Mouse (Mus musculus) heart, embryonic 14.5 days (tissue): ENCODE results near the gene Tcta. TPM values are rescaled to one million over a fixed set of nuclear protein-coding genes. Genes with fewer than 3 reads are reported as not detected.

Source experiments
- ATAC-seq: fragments of 200-750 bp; cut with Nextera tagmentation; 2 replicates; pipeline ENCODE4 v1.8.0; 2017; ENCODE audit warnings: low read depth, moderate TSS enrichment; ENCODE audit not compliant: insufficient number of reproducible peaks, insufficient read depth, low FRiP score
- H3K27ac ChIP-seq, 2 experiments: fragments of 200-500 bp in 1 of 2; fragments of 300-500 bp in 1 of 2; sonication (generic) in 1 of 2; replicated peaks in 1 of 2; 2 replicates each; pipeline ENCODE4 v1.5.1; 2012 to 2014; ENCODE audit warnings: low read depth in 2 of 2, low read length in 2 of 2, control low read depth in 1 of 2, mild to moderate bottlenecking in 1 of 2, mixed read lengths in 1 of 2; ENCODE audit not compliant: control insufficient read depth in 1 of 2, insufficient read depth in 1 of 2
- H3K27me3 ChIP-seq: fragments of 300-500 bp; sonication (generic); 2 replicates; pipeline ENCODE4 v1.6.1; 2014; ENCODE audit warnings: mild to moderate bottlenecking, low read length, control low read depth; ENCODE audit not compliant: control insufficient read depth, insufficient read depth
- H3K36me3 ChIP-seq: fragments of 300-500 bp; sonication (generic); 2 replicates; pipeline ENCODE4 v1.6.1; 2014; ENCODE audit warnings: mild to moderate bottlenecking, control low read depth, low read length, mixed read lengths; ENCODE audit not compliant: control insufficient read depth, insufficient read depth
- H3K4me1 ChIP-seq, 2 experiments: fragments of 200-500 bp in 1 of 2; fragments of 300-500 bp in 1 of 2; sonication (generic) in 1 of 2; 2 replicates each; pipeline ENCODE4 v1.6.1; 2012 to 2014; ENCODE audit warnings: low read length in 2 of 2, control low read depth in 1 of 2, mixed read lengths in 1 of 2; ENCODE audit not compliant: control insufficient read depth in 2 of 2, insufficient read depth in 2 of 2
- H3K4me2 ChIP-seq: fragments of 300-500 bp; sonication (generic); 2 replicates; pipeline ENCODE4 v1.6.1; 2014; ENCODE audit warnings: mild to moderate bottlenecking, low read length
- H3K4me3 ChIP-seq, 2 experiments: fragments of 200-500 bp in 1 of 2; fragments of 300-500 bp in 1 of 2; sonication (generic) in 1 of 2; 2 replicates each; pipeline ENCODE4 v1.5.1; 2012 to 2014; ENCODE audit warnings: low read length in 2 of 2, mild to moderate bottlenecking in 2 of 2, control low read depth in 1 of 2, low read depth in 1 of 2, moderate library complexity in 1 of 2; ENCODE audit not compliant: control insufficient read depth in 1 of 2, insufficient read depth in 1 of 2
- H3K9ac ChIP-seq: fragments of 300-500 bp; sonication (generic); 2 replicates; pipeline ENCODE4 v1.6.1; 2014; ENCODE audit warnings: mild to moderate bottlenecking, low read length
- H3K9me3 ChIP-seq: fragments of 300-500 bp; sonication (generic); 2 replicates; pipeline ENCODE4 v1.6.1; 2016; ENCODE audit warnings: low read length, control low read depth; ENCODE audit not compliant: control insufficient read depth
- WGBS: fragments of 180-500 bp; shearing (Covaris S2); extraction: QIAGEN DNeasy Blood & Tissue Kit; methylation state at CpG from one replicate; pipeline ENCODE4 v1.1.7; 2014; 5-methylcytosine and 5-hydroxymethylcytosine counted together
- polyA plus RNA-seq: library from polyadenylated mRNA; unstranded; fragments of >200 nt; fragmentation: Nextera tagmentation; extraction: Ambion mirVana; gene quantifications from 2 replicates; pipeline ENCODE4 v1.2.1, GENCODE M21; 2014

Gene Tcta
- polyA plus RNA-seq, result 36.5 and 39.4 TPM in 2 replicates

- WGBS, result under 1% methylated on average over 81 of the region's 81 CpGs
- Histone ChIP-seq H3K4me2 (peak within 1 kb of the TSS; percentile 97), H3K36me3 (peaks cover 32% of the 10 kb centered on the region), H3K4me3 (peak within 1 kb of the TSS; percentile 94 to 98), H3K27ac (peak within 1 kb of the TSS; percentile 99 to 100), H3K9ac (peak within 1 kb of the TSS; percentile 100), H3K9me3 (no peaks in the 10 kb centered on the region), H3K27me3 (no peaks in the 10 kb centered on the region), H3K4me1 (peaks cover 4 to 39% of the 10 kb centered on the region in 2 experiments)
- ATAC-seq, result peak; percentile 94
Measured at GRCm38 (mm10) chr9:108305629-108306520, at the start of gene Tcta, which contains the start of gene Rhoa. Gene Tcta, minus strand, starts transcription at chr9:108306160. Gene Rhoa, plus strand, starts transcription at chr9:108306129.

DNA sequence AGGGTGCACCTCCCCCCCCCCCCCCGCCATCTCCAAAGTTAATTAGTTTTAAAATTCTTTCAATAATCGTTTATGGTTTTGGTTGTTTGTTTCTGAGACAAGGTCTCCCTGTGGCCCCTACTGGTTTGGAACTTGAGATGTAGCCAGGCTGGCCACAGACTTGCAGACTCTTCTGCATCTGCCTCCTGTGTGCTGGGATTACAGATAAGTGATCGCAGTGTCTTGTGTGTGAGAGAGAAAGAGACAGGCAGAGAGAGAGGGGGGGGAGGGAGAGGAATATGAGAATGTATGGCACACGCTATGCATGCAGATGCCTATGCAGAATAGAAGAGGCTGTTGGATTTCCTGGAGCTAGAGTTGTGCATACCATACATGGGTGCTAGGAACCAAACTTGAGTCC is 43.8 kb upstream of the Tcta start:
- no peak overlapping the region for H3K4me2 ChIP-seq
- no peak for ATAC-seq
- WGBS, result 92% methylated on average over 4 of the region's 4 CpGs

DNA sequence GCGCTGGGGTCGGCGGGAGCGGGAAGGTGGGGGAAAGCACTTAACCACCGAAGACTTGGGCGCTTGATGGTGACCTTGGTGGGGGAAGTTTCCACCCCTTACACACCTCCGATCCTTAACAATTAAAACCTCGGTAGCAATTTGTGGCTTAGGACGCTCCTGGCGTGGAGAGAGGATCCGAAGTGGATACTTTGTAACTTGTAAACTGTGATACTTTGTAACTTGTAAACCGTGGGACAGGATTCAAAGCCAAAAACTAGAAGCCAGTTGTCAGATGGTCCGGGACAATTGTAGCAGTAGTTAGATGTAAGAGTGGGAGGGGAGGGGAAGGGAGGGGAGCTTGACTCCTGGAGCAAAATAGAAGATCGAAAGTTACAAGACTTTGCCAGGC is 42.3 kb upstream of the Tcta start:
- no peaks in the 10 kb centered on the region for H3K9me3 ChIP-seq
- H3K9ac ChIP-seq, result peak overlapping the region; percentile 78
- H3K27ac ChIP-seq, result peak overlapping the region; percentile 88 to 96
- ATAC-seq, result no peak
- WGBS, result 4% methylated on average over 14 of the region's 14 CpGs
- peak overlapping the region; percentile 58 to 97 for H3K4me3 ChIP-seq
- H3K4me2 ChIP-seq, result peak overlapping the region; percentile 80
- H3K4me1 ChIP-seq, result peaks cover 0 to 9% of the 10 kb centered on the region in 2 experiments; a peak in 2 of 4 replicates
- no peaks in the 10 kb centered on the region for H3K27me3 ChIP-seq
- H3K36me3 ChIP-seq, result peaks cover 34% of the 10 kb centered on the region

More for the DNA sequence above, 43.8 kb upstream of the Tcta start:
- Histone ChIP-seq H3K27ac (no peak overlapping the region), H3K27me3 (no peaks in the 10 kb centered on the region), H3K36me3 (peaks cover 48% of the 10 kb centered on the region), H3K9ac (no peak overlapping the region), H3K4me3 (no peak overlapping the region), H3K9me3 (no peaks in the 10 kb centered on the region), H3K4me1 (peaks cover 0 to 9% of the 10 kb centered on the region in 2 experiments; a peak in 2 of 4 replicates)

GRCm38 (mm10) chr9:108347540-108348289 is 41.8 kb upstream of the Tcta start, which contains the start of gene Usp4:
Gene Usp4, plus strand, starts transcription at chr9:108347853.
- no peaks in the 10 kb centered on the region for H3K27me3 ChIP-seq
- peak within 1 kb of the TSS; percentile 80 for H3K4me2 ChIP-seq
- H3K27ac ChIP-seq, result peak within 1 kb of the TSS; percentile 88 to 96
- WGBS, result under 1% methylated on average over 75 of the region's 75 CpGs
- H3K4me3 ChIP-seq, result peak within 1 kb of the TSS; percentile 58 to 97
- ATAC-seq, result peak; percentile 95
- peak within 1 kb of the TSS; percentile 78 for H3K9ac ChIP-seq
- peaks cover 28% of the 10 kb centered on the region for H3K36me3 ChIP-seq
- H3K9me3 ChIP-seq, result no peaks in the 10 kb centered on the region
- peaks cover 0 to 9% of the 10 kb centered on the region in 2 experiments; a peak in 2 of 4 replicates for H3K4me1 ChIP-seq

GRCm38 (mm10) chr9:108347024-108347423 is 41.1 kb upstream of the Tcta start:
- Histone ChIP-seq H3K27me3 (no peaks in the 10 kb centered on the region), H3K4me2 (peak overlapping the region; percentile 80), H3K9ac (peak overlapping the region; percentile 78), H3K36me3 (peaks cover 21% of the 10 kb centered on the region), H3K9me3 (no peaks in the 10 kb centered on the region), H3K4me3 (peak overlapping the region; percentile 58 to 97), H3K4me1 (peaks cover 0 to 9% of the 10 kb centered on the region in 2 experiments; a peak in 2 of 4 replicates), H3K27ac (peak overlapping the region; percentile 85 to 88)
- ATAC-seq, result no peak
- WGBS, result 8% methylated on average over 11 of the region's 11 CpGs

GRCm38 (mm10) chr9:108344471-108344870 is 38.5 kb upstream of the Tcta start:
- H3K27me3 ChIP-seq, result no peaks in the 10 kb centered on the region
- H3K27ac ChIP-seq, result no peak overlapping the region
- no peak for ATAC-seq
- 0 out of 2 replicates have a peak, but pooled peaks cover 3% of the 10 kb centered on the region for H3K36me3 ChIP-seq
- no peak overlapping the region for H3K9ac ChIP-seq
- 76% methylated on average over 4 of the region's 4 CpGs for WGBS
- H3K4me2 ChIP-seq, result no peak overlapping the region
- no peak overlapping the region for H3K4me3 ChIP-seq
- H3K9me3 ChIP-seq, result no peaks in the 10 kb centered on the region
- H3K4me1 ChIP-seq, result peaks cover 8 to 29% of the 10 kb centered on the region in 2 experiments

- no peak overlapping the region for H3K4me3 ChIP-seq
- no peaks in the 10 kb centered on the region for H3K27me3 ChIP-seq
- WGBS, result 100% methylated on average over 1 of the region's 1 CpGs
- no peak for ATAC-seq
- no peak overlapping the region for H3K4me2 ChIP-seq
- H3K27ac ChIP-seq, result no peak overlapping the region
- H3K9ac ChIP-seq, result no peak overlapping the region
- no peaks in the 10 kb centered on the region for H3K9me3 ChIP-seq
- 0 out of 2 replicates have a peak, but pooled peaks cover 3% of the 10 kb centered on the region for H3K36me3 ChIP-seq
- peaks cover 8 to 25% of the 10 kb centered on the region in 2 experiments for H3K4me1 ChIP-seq
Measured at GRCm38 (mm10) chr9:108343835-108344234, 37.9 kb upstream of the Tcta start.
